Mouse (Mus musculus): ENCODE data around the gene Ctbs. TPM values are rescaled to one million over a fixed set of nuclear protein-coding genes. Genes with fewer than 3 reads are reported as not detected.

Ctbs gene
- polyA plus RNA-seq (2014; fragmentation: Illumina TruSeq; extraction: RNeasy Lipid Tissue Mini Kit (QIAGEN cat#74804); ENCODE audit: low read depth, low replicate concordance): 35.3 TPM

GRCm38 (mm10) chr3:146449745-146450250, at the start of gene Ctbs:
Ctbs (plus strand) TSS chr3:146449795.

GRCm38 (mm10) chr3:146404311-146405201, 45.0 kb upstream of the Ctbs start, which contains the start of gene Ssx2ip:
Ssx2ip (plus strand) TSS chr3:146404642.

GRCm38 (mm10) chr3:146499431-146500002, 49.9 kb downstream of the Ctbs start, which contains the start of the genes Spata1 and Gng5:
Spata1 (minus strand) TSS chr3:146499753.
Gng5 (plus strand) TSS chr3:146499807.

Other genes with a start within 250 kb of the Ctbs start
- gene Lpar3, start 228.8 kb upstream of the Ctbs start, polyA plus RNA-seq (2014; fragmentation: Illumina TruSeq; extraction: RNeasy Lipid Tissue Mini Kit (QIAGEN cat#74804); ENCODE audit: low read depth, low replicate concordance): 0.52 TPM
- 15.9 TPM for gene Ssx2ip, start 45.2 kb upstream of the Ctbs start, polyA plus RNA-seq (2014; fragmentation: Illumina TruSeq; extraction: RNeasy Lipid Tissue Mini Kit (QIAGEN cat#74804); ENCODE audit: low read depth, low replicate concordance)
- gene Spata1, start 50.0 kb downstream of the Ctbs start, polyA plus RNA-seq (2014; fragmentation: Illumina TruSeq; extraction: RNeasy Lipid Tissue Mini Kit (QIAGEN cat#74804); ENCODE audit: low read depth, low replicate concordance): 8.5 TPM
- gene Gng5, start 50.0 kb downstream of the Ctbs start, polyA plus RNA-seq (2014; fragmentation: Illumina TruSeq; extraction: RNeasy Lipid Tissue Mini Kit (QIAGEN cat#74804); ENCODE audit: low read depth, low replicate concordance): 985 TPM
- gene Rpf1, start 71.6 kb downstream of the Ctbs start, polyA plus RNA-seq (2014; fragmentation: Illumina TruSeq; extraction: RNeasy Lipid Tissue Mini Kit (QIAGEN cat#74804); ENCODE audit: low read depth, low replicate concordance): 116 TPM
- gene Uox, start 120.6 kb downstream of the Ctbs start, polyA plus RNA-seq (2014; fragmentation: Illumina TruSeq; extraction: RNeasy Lipid Tissue Mini Kit (QIAGEN cat#74804); ENCODE audit: low read depth, low replicate concordance): not detected
- gene Dnase2b, start 165.8 kb downstream of the Ctbs start, polyA plus RNA-seq (2014; fragmentation: Illumina TruSeq; extraction: RNeasy Lipid Tissue Mini Kit (QIAGEN cat#74804); ENCODE audit: low read depth, low replicate concordance): not detected
- not detected for gene 4930503B20Rik, start 201.5 kb downstream of the Ctbs start, polyA plus RNA-seq (2014; fragmentation: Illumina TruSeq; extraction: RNeasy Lipid Tissue Mini Kit (QIAGEN cat#74804); ENCODE audit: low read depth, low replicate concordance)
- gene Samd13, start 235.8 kb downstream of the Ctbs start, polyA plus RNA-seq (2014; fragmentation: Illumina TruSeq; extraction: RNeasy Lipid Tissue Mini Kit (QIAGEN cat#74804); ENCODE audit: low read depth, low replicate concordance): 1.1 TPM